Mouse (Mus musculus) right cerebral cortex, postnatal 4 days (tissue): ENCODE measurements around the gene 9430015G10Rik.
"Not testable (repeated sequence)": the region's sequence is repeated elsewhere in the genome, so short reads cannot be mapped to it uniquely, and the experiment has no call there.

Source experiments
- DNase-seq: peaks from one replicate; pipeline ENCODE4 v3.0.0-alpha.2; 2022

The 9430015G10Rik gene

GRCm38 (mm10) chr4:156099427-156099826 lies 10.4 kb upstream of the 9430015G10Rik start:
- no peak for DNase-seq

- no peak for DNase-seq
These were observed 9.3 kb upstream of the 9430015G10Rik start for GRCm38 (mm10) chr4:156100501-156100900.

GRCm38 (mm10) chr4:156101481-156101903 lies 8.3 kb upstream of the 9430015G10Rik start:
- DNase-seq: no peak

GRCm38 (mm10) chr4:156103342-156103741 lies 6.4 kb upstream of the 9430015G10Rik start:
- DNase-seq: no peak

- DNase-seq: peak; percentile 27
These were observed 906 bp upstream of the 9430015G10Rik start for GRCm38 (mm10) chr4:156108606-156109546.

- DNase-seq: no peak
These were observed 14.3 kb downstream of the 9430015G10Rik start for GRCm38 (mm10) chr4:156124077-156124476.

- no peak for DNase-seq
These were observed 15.6 kb downstream of the 9430015G10Rik start for GRCm38 (mm10) chr4:156125393-156125792.

- no peak for DNase-seq
These were observed 17.1 kb downstream of the 9430015G10Rik start for GRCm38 (mm10) chr4:156126841-156127240.

GRCm38 (mm10) chr4:156128746-156129145 lies 19.0 kb downstream of the 9430015G10Rik start:
- no peak for DNase-seq

- no peak for DNase-seq
These were observed 20.7 kb downstream of the 9430015G10Rik start, which contains the start of gene Rnf223 for GRCm38 (mm10) chr4:156130436-156130835. Rnf223 (plus strand) TSS chr4:156130513.

GRCm38 (mm10) chr4:156130940-156131339 lies 21.2 kb downstream of the 9430015G10Rik start:
- DNase-seq: no peak

GRCm38 (mm10) chr4:156133334-156133733 lies 23.6 kb downstream of the 9430015G10Rik start:
- no peak for DNase-seq

- no peak for DNase-seq
These were observed 24.3 kb downstream of the 9430015G10Rik start for GRCm38 (mm10) chr4:156133943-156134605.

- DNase-seq: no peak
These were observed 25.3 kb downstream of the 9430015G10Rik start for GRCm38 (mm10) chr4:156135112-156135511.

GRCm38 (mm10) chr4:156135801-156136200 lies 26.0 kb downstream of the 9430015G10Rik start:
- no peak for DNase-seq

- DNase-seq: no peak
These were observed 26.7 kb downstream of the 9430015G10Rik start for GRCm38 (mm10) chr4:156136285-156137100.

- not testable (repeated sequence) for DNase-seq
These were observed 41.1 kb downstream of the 9430015G10Rik start for GRCm38 (mm10) chr4:156150887-156151286.

- no peak for DNase-seq
These were observed 45.0 kb downstream of the 9430015G10Rik start for GRCm38 (mm10) chr4:156154771-156155170.

- DNase-seq: peak; percentile 3
These were observed 56.7 kb downstream of the 9430015G10Rik start for GRCm38 (mm10) chr4:156166477-156166876.

- DNase-seq: peak; percentile 1
These were observed 58.8 kb downstream of the 9430015G10Rik start for GRCm38 (mm10) chr4:156168611-156169010.

GRCm38 (mm10) chr4:156169129-156169528 lies 59.3 kb downstream of the 9430015G10Rik start:
- DNase-seq: peak; percentile 2

GRCm38 (mm10) chr4:156171828-156172227 lies 62.0 kb downstream of the 9430015G10Rik start:
- peak; percentile 3 for DNase-seq
